Comparison of ENCODE assay signal across 28 mouse cellular contexts in genomic region chr6:62458710-62459109, GRCm38 (mm10).
"Had no signal": no experiment of that assay in that cellular context is flagged by ENCODE, and none has a peak within 500 bp of the region (broad histone marks: within the 10 kb centered on the region; RNA-seq: fewer than 3 reads in every experiment).

No protein-coding gene starts in this region.

- H3K4me3 ChIP-seq: heart, embryonic 10.5 days; heart, embryonic 12.5 days; heart, embryonic 13.5 days; heart, embryonic 15.5 days; hindbrain, embryonic 10.5 days; hindbrain, embryonic 12.5 days; hindbrain, embryonic 13.5 days; hindbrain, embryonic 15.5 days; intestine, embryonic 15.5 days; kidney, embryonic 15.5 days; layer of hippocampus, adult 2 months; left cerebral cortex, adult 2 months had no signal

- DNase-seq: heart, postnatal 10 days; heart, postnatal 14 days; heart, postnatal 36 days; heart, postnatal 4 days; kidney, adult 18-20 months; kidney, adult 2 months; kidney, adult 8-10 months; kidney, adult 9 months; kidney, postnatal 10 days; kidney, postnatal 14 days; kidney, postnatal 25 days; kidney, postnatal 36 days; layer of hippocampus, adult 9-11 months; layer of hippocampus, postnatal 36 days had no signal

- H3K36me3 ChIP-seq: heart, embryonic 10.5 days; heart, embryonic 12.5 days; heart, embryonic 13.5 days; heart, embryonic 15.5 days; hindbrain, embryonic 10.5 days; hindbrain, embryonic 12.5 days; hindbrain, embryonic 13.5 days; hindbrain, embryonic 15.5 days; intestine, embryonic 15.5 days; kidney, embryonic 15.5 days had no signal

- H3K27me3 ChIP-seq: heart, embryonic 12.5 days; heart, embryonic 13.5 days; heart, embryonic 15.5 days; hindbrain, embryonic 12.5 days; hindbrain, embryonic 13.5 days; hindbrain, embryonic 15.5 days; intestine, embryonic 15.5 days; kidney, embryonic 15.5 days had no signal

- H3K4me2 ChIP-seq: heart, embryonic 11.5 days; heart, embryonic 12.5 days; heart, embryonic 13.5 days; heart, embryonic 15.5 days; hindbrain, embryonic 12.5 days; hindbrain, embryonic 13.5 days; hindbrain, embryonic 14.5 days; hindbrain, embryonic 15.5 days; intestine, embryonic 15.5 days; kidney, embryonic 15.5 days had no signal
